Mouse (Mus musculus): ENCODE measurements at regions not wholly inside any gene's neighbourhood (a gene's known extent, or its start where the extent isn't known, plus 50 kb on each side); places are given as distances from the start of the nearest gene placed in this dataset.

- WGBS (ENCODE audit: insufficient replicate concordance): 50% methylated on average over 1 of the region's 1 CpGs
- H3K27ac ChIP-seq (ENCODE audit: low read length): no peak overlapping the region
- no peak for ATAC-seq (ENCODE audit: low read depth)
These were observed 222.6 kb upstream of the Mocs1 start for GRCm38 (mm10) chr17:49205564-49205963.

GRCm38 (mm10) chr17:49206708-49207107 is 221.5 kb upstream of the Mocs1 start:
- ATAC-seq (ENCODE audit: low read depth): no peak
- no peak overlapping the region for H3K4me2 ChIP-seq (ENCODE audit: low read depth, low read length)
- H3K36me3 ChIP-seq (ENCODE audit: control insufficient read depth, insufficient read depth): no peaks in the 10 kb centered on the region
- 53% methylated on average over 9 of the region's 9 CpGs for WGBS (ENCODE audit: insufficient replicate concordance)
- no peak overlapping the region for H3K27ac ChIP-seq (ENCODE audit: low read length)
- no peak overlapping the region for H3K4me3 ChIP-seq (ENCODE audit: low read depth, low read length)
- H3K27me3 ChIP-seq (ENCODE audit: control insufficient read depth, insufficient read depth, low read depth, low read length): no peaks in the 10 kb centered on the region
- H3K4me1 ChIP-seq (ENCODE audit: control insufficient read depth, low read depth, low read length): no peaks in the 10 kb centered on the region
- no peak overlapping the region for H3K9ac ChIP-seq (ENCODE audit: low read depth, low read length)
- no peaks in the 10 kb centered on the region for H3K9me3 ChIP-seq (replicated peaks; ENCODE audit: control insufficient read depth, low read length)

More at GRCm38 (mm10) chr17:49205564-49205963, 222.6 kb upstream of the Mocs1 start:
- Histone ChIP-seq H3K4me2 (ENCODE audit: low read depth, low read length) (no peak overlapping the region), H3K9ac (ENCODE audit: low read depth, low read length) (no peak overlapping the region), H3K4me1 (ENCODE audit: control insufficient read depth, low read depth, low read length) (no peaks in the 10 kb centered on the region), H3K4me3 (ENCODE audit: low read depth, low read length) (no peak overlapping the region), H3K9me3 (replicated peaks; ENCODE audit: control insufficient read depth, low read length) (no peaks in the 10 kb centered on the region), H3K27me3 (ENCODE audit: control insufficient read depth, insufficient read depth, low read depth, low read length) (no peaks in the 10 kb centered on the region), H3K36me3 (ENCODE audit: control insufficient read depth, insufficient read depth) (no peaks in the 10 kb centered on the region)

- Histone ChIP-seq H3K27ac (ENCODE audit: low read length) (no peak overlapping the region), H3K4me2 (ENCODE audit: low read depth, low read length) (no peak overlapping the region), H3K9ac (ENCODE audit: low read depth, low read length) (no peak overlapping the region), H3K36me3 (ENCODE audit: control insufficient read depth, insufficient read depth) (no peaks in the 10 kb centered on the region), H3K9me3 (replicated peaks; ENCODE audit: control insufficient read depth, low read length) (no peaks in the 10 kb centered on the region), H3K4me1 (ENCODE audit: control insufficient read depth, low read depth, low read length) (no peaks in the 10 kb centered on the region), H3K27me3 (ENCODE audit: control insufficient read depth, insufficient read depth, low read depth, low read length) (no peaks in the 10 kb centered on the region), H3K4me3 (ENCODE audit: low read depth, low read length) (no peak overlapping the region)
- ATAC-seq (ENCODE audit: low read depth): no peak
- WGBS (ENCODE audit: insufficient replicate concordance): 60% methylated on average over 10 of the region's 10 CpGs
These were observed 219.8 kb upstream of the Mocs1 start for GRCm38 (mm10) chr17:49208315-49208820.

- Histone ChIP-seq H3K4me1 (ENCODE audit: control insufficient read depth, low read depth, low read length) (no peaks in the 10 kb centered on the region), H3K4me3 (ENCODE audit: low read depth, low read length) (no peak overlapping the region), H3K9ac (ENCODE audit: low read depth, low read length) (no peak overlapping the region), H3K36me3 (ENCODE audit: control insufficient read depth, insufficient read depth) (no peaks in the 10 kb centered on the region), H3K9me3 (replicated peaks; ENCODE audit: control insufficient read depth, low read length) (no peaks in the 10 kb centered on the region), H3K27me3 (ENCODE audit: control insufficient read depth, insufficient read depth, low read depth, low read length) (no peaks in the 10 kb centered on the region), H3K27ac (ENCODE audit: low read length) (no peak overlapping the region), H3K4me2 (ENCODE audit: low read depth, low read length) (no peak overlapping the region)
- ATAC-seq (ENCODE audit: low read depth): no peak
- WGBS (ENCODE audit: insufficient replicate concordance): 80% methylated on average over 13 of the region's 13 CpGs
These were observed 215.2 kb upstream of the Mocs1 start for GRCm38 (mm10) chr17:49212918-49213317.

- Histone ChIP-seq H3K36me3 (ENCODE audit: control insufficient read depth, insufficient read depth) (no peaks in the 10 kb centered on the region), H3K4me3 (ENCODE audit: low read depth, low read length) (no peak overlapping the region), H3K27ac (ENCODE audit: low read length) (no peak overlapping the region), H3K9me3 (replicated peaks; ENCODE audit: control insufficient read depth, low read length) (no peaks in the 10 kb centered on the region), H3K9ac (ENCODE audit: low read depth, low read length) (no peak overlapping the region), H3K4me1 (ENCODE audit: control insufficient read depth, low read depth, low read length) (no peaks in the 10 kb centered on the region), H3K4me2 (ENCODE audit: low read depth, low read length) (no peak overlapping the region), H3K27me3 (ENCODE audit: control insufficient read depth, insufficient read depth, low read depth, low read length) (no peaks in the 10 kb centered on the region)
- no peak for ATAC-seq (ENCODE audit: low read depth)
- WGBS (ENCODE audit: insufficient replicate concordance): 44% methylated on average over 8 of the region's 8 CpGs
These were observed 212.9 kb upstream of the Mocs1 start for GRCm38 (mm10) chr17:49215281-49215680.

- H3K36me3 ChIP-seq (ENCODE audit: control insufficient read depth, insufficient read depth): no peaks in the 10 kb centered on the region
- H3K4me1 ChIP-seq (ENCODE audit: control insufficient read depth, low read depth, low read length): no peaks in the 10 kb centered on the region
- no peak overlapping the region for H3K9ac ChIP-seq (ENCODE audit: low read depth, low read length)
- no peak for ATAC-seq (ENCODE audit: low read depth)
- no peaks in the 10 kb centered on the region for H3K9me3 ChIP-seq (replicated peaks; ENCODE audit: control insufficient read depth, low read length)
- H3K27ac ChIP-seq (ENCODE audit: low read length): no peak overlapping the region
- no peak overlapping the region for H3K4me3 ChIP-seq (ENCODE audit: low read depth, low read length)
- 54% methylated on average over 4 of the region's 4 CpGs for WGBS (ENCODE audit: insufficient replicate concordance)
- H3K27me3 ChIP-seq (ENCODE audit: control insufficient read depth, insufficient read depth, low read depth, low read length): no peaks in the 10 kb centered on the region
- no peak overlapping the region for H3K4me2 ChIP-seq (ENCODE audit: low read depth, low read length)
These were observed 208.5 kb upstream of the Mocs1 start for GRCm38 (mm10) chr17:49219512-49220197.

- no peaks in the 10 kb centered on the region for H3K9me3 ChIP-seq (replicated peaks; ENCODE audit: control insufficient read depth, low read length)
- H3K27ac ChIP-seq (ENCODE audit: low read length): no peak overlapping the region
- H3K9ac ChIP-seq (ENCODE audit: low read depth, low read length): no peak overlapping the region
- no peaks in the 10 kb centered on the region for H3K36me3 ChIP-seq (ENCODE audit: control insufficient read depth, insufficient read depth)
- WGBS (ENCODE audit: insufficient replicate concordance): 66% methylated on average over 7 of the region's 7 CpGs
- no peaks in the 10 kb centered on the region for H3K4me1 ChIP-seq (ENCODE audit: control insufficient read depth, low read depth, low read length)
- H3K4me3 ChIP-seq (ENCODE audit: low read depth, low read length): no peak overlapping the region
- no peak for ATAC-seq (ENCODE audit: low read depth)
- H3K4me2 ChIP-seq (ENCODE audit: low read depth, low read length): no peak overlapping the region
- no peaks in the 10 kb centered on the region for H3K27me3 ChIP-seq (ENCODE audit: control insufficient read depth, insufficient read depth, low read depth, low read length)
These were observed 204.9 kb upstream of the Mocs1 start for GRCm38 (mm10) chr17:49223212-49223611.

DNA sequence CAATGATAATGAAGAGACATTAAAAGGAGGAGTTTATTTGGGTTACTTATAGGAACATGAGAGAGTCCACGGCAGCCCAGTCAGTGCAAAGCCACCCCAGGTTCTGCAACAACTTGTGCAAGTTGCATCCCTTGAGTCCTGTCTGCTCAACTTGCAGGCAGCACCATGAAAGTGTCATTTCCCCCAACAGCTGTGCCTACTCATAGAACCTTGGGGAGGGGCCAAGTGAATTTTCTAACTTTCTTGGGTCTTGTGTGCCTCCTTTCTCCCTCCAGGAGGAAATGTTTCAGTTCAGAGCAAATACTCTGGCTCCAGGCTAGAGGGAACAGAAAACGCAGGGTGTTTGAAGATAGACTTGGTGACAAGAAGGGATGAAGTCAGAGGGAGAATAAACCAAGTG is 204.5 kb upstream of the Mocs1 start:
- WGBS (ENCODE audit: insufficient replicate concordance): 58% methylated on average over 2 of the region's 2 CpGs
- Histone ChIP-seq H3K27me3 (ENCODE audit: control insufficient read depth, insufficient read depth, low read depth, low read length) (no peaks in the 10 kb centered on the region), H3K4me3 (ENCODE audit: low read depth, low read length) (no peak overlapping the region), H3K9me3 (replicated peaks; ENCODE audit: control insufficient read depth, low read length) (no peaks in the 10 kb centered on the region), H3K4me1 (ENCODE audit: control insufficient read depth, low read depth, low read length) (no peaks in the 10 kb centered on the region), H3K27ac (ENCODE audit: low read length) (no peak overlapping the region), H3K36me3 (ENCODE audit: control insufficient read depth, insufficient read depth) (no peaks in the 10 kb centered on the region), H3K9ac (ENCODE audit: low read depth, low read length) (no peak overlapping the region), H3K4me2 (ENCODE audit: low read depth, low read length) (no peak overlapping the region)
- no peak for ATAC-seq (ENCODE audit: low read depth)

DNA sequence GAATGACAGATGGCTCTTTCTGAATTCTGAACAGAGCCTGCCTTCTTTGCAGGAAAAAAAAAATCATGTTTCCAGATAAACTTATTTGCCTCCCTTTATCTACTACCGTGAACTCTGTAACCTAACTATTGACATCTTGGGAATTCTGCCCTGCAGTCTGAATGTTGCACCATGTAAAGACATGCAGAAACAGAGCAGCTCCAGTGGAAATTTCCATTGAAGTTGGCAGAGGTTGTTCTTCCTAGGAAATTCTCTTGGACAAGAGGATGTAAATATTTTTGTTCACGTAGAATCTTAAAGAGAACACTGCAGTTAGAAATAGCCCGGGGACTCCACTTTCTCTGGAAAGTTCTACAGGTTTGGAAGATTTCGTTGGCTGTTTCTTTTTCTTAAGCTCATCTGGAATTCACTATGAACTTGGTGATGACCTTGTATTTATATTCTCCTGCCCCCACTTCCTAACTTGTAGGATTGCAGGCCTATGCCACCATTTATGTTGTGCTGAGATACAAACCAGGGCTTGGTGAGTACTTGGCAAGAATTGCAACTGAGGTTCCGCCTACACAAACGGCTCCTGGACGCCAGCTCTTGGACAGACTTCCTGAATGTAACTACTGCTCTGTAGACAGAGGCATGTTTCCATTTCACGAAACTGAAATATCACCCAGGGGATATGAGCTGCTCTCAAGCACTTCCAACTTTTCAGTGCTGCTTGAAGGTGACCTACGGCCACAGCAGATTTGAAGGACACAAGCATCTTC is 202.7 kb upstream of the Mocs1 start:
- Histone ChIP-seq H3K9me3 (replicated peaks; ENCODE audit: control insufficient read depth, low read length) (no peaks in the 10 kb centered on the region), H3K9ac (ENCODE audit: low read depth, low read length) (no peak overlapping the region), H3K36me3 (ENCODE audit: control insufficient read depth, insufficient read depth) (no peaks in the 10 kb centered on the region), H3K4me3 (ENCODE audit: low read depth, low read length) (no peak overlapping the region), H3K27me3 (ENCODE audit: control insufficient read depth, insufficient read depth, low read depth, low read length) (no peaks in the 10 kb centered on the region), H3K27ac (ENCODE audit: low read length) (no peak overlapping the region), H3K4me2 (ENCODE audit: low read depth, low read length) (no peak overlapping the region), H3K4me1 (ENCODE audit: control insufficient read depth, low read depth, low read length) (no peaks in the 10 kb centered on the region)
- 53% methylated on average over 9 of the region's 9 CpGs for WGBS (ENCODE audit: insufficient replicate concordance)
- ATAC-seq (ENCODE audit: low read depth): no peak
